Mouse (Mus musculus): ENCODE data around the gene Depdc1b.

DNA sequence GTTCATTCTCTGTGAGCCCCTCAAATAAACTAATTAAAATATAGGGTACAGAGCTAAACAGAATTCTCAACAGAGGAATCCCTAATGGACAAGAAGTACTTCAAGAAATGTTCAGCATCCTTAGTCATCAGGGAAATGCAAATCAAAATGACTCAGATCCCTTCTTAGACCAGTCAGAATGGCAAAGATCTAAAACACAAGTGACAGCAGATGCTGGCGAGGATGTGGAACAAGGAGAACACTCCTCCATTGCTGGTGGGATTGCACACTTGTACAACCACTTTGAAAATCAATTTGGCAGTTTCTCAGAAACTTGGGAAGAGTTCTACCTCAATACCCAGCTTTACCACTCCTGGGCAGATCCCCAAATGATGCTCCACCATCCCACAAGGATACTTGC is 57.1 kb downstream of the Depdc1b start:
- no peak for TF ChIP-seq SIN3A (IDR thresholded peaks at IDR 0.05; ENCODE audit: low read length)
- TF ChIP-seq EP300 (IDR thresholded peaks at IDR 0.05; ENCODE audit: low read depth in 1 of 2, low read length in 2 of 2): no peak
- TF ChIP-seq UBTF (IDR thresholded peaks at IDR 0.05; ENCODE audit: borderline replicate concordance, insufficient read depth, low read depth, low read length): no peak
- no peak for TF ChIP-seq GATA1 (IDR thresholded peaks at IDR 0.05; ENCODE audit: low read depth, low read length)
- no peak for TF ChIP-seq POLR2A (IDR thresholded peaks at IDR 0.05; ENCODE audit: control insufficient read depth in 1 of 2, insufficient read depth in 1 of 2, low read depth in 1 of 2, low read length in 2 of 2, poor library complexity in 1 of 2)
- no peak for TF ChIP-seq CTCF (IDR thresholded peaks at IDR 0.05 in 2 of 3, conservative IDR thresholded peaks at IDR 0.05 in 1 of 3; ENCODE audit: control insufficient read depth in 1 of 3, insufficient read depth in 1 of 3, low read depth in 2 of 3, low read length in 3 of 3, poor library complexity in 1 of 3, severe bottlenecking in 1 of 3)

Data from MEL (cell line).